Mouse (Mus musculus) liver, postnatal 0 days (tissue): ENCODE measurements around the gene Ier2. TPM values are rescaled to one million over a fixed set of nuclear protein-coding genes. Genes with fewer than 3 reads are reported as not detected.
A peak's percentile ranks its signal among the peaks of the same experiment; 100 is the strongest.

Experiments
- ATAC-seq: fragments of 200-750 bp; cut with Nextera tagmentation; 2 replicates; pipeline ENCODE4 v1.8.0; 2017; ENCODE audit warnings: mild to moderate bottlenecking, moderate library complexity
- DNase-seq: peaks from one replicate; pipeline ENCODE4 v3.0.0-alpha.2; 2016
- H3K27ac ChIP-seq: fragments of 300-500 bp; sonication (generic); 2 replicates; pipeline ENCODE4 v1.5.1; 2014; ENCODE audit warnings: antibody characterized with exemption, moderate library complexity, mild to moderate bottlenecking, low read depth
- H3K27me3 ChIP-seq: fragments of 300-500 bp; sonication (generic); 2 replicates; pipeline ENCODE4 v1.6.1; 2014; ENCODE audit warnings: low read length, control low read depth, mixed read lengths; ENCODE audit not compliant: insufficient read depth
- H3K36me3 ChIP-seq: fragments of 300-500 bp; sonication (generic); replicated peaks from 2 replicates; pipeline ENCODE4 v1.6.1; 2014; ENCODE audit warnings: mild to moderate bottlenecking, control low read depth, low read length, moderate library complexity, mixed read lengths; ENCODE audit not compliant: insufficient read depth
- H3K4me1 ChIP-seq: fragments of 300-500 bp; sonication (generic); 2 replicates; pipeline ENCODE4 v1.6.1; 2014; ENCODE audit warnings: antibody characterized with exemption, mild to moderate bottlenecking, control low read depth; ENCODE audit not compliant: insufficient read depth
- H3K4me2 ChIP-seq: fragments of 300-500 bp; sonication (generic); 2 replicates; pipeline ENCODE4 v1.6.1; 2014; ENCODE audit warnings: low read depth, mild to moderate bottlenecking, low read length, moderate library complexity, mixed read lengths
- H3K4me3 ChIP-seq: fragments of 300-500 bp; sonication (generic); 2 replicates; pipeline ENCODE4 v1.5.1; 2014; ENCODE audit warnings: low read depth, low read length
- H3K9ac ChIP-seq: fragments of 300-500 bp; sonication (generic); replicated peaks from 2 replicates; pipeline ENCODE4 v1.6.1; 2014; ENCODE audit warnings: mild to moderate bottlenecking, moderate library complexity
- H3K9me3 ChIP-seq: fragments of 300-500 bp; sonication (generic); 2 replicates; pipeline ENCODE4 v1.6.1; 2016; ENCODE audit warnings: mild to moderate bottlenecking, control low read depth, low read length, mixed read lengths
- CTCF ChIP-seq: sonication (generic); IDR thresholded peaks from 2 replicates; pipeline ENCODE4 v1.5.1; 2016; ENCODE audit warnings: antibody characterized with exemption, low read depth
- EP300 ChIP-seq: IDR thresholded peaks from 2 replicates; pipeline ENCODE4 v1.6.1; 2016; ENCODE audit warnings: antibody characterized with exemption, low read depth, mild to moderate bottlenecking
- WGBS: fragments of 180-500 bp; shearing (Covaris S2); extraction: QIAGEN DNeasy Blood & Tissue Kit; methylation state at CpG from one replicate; pipeline ENCODE4 v1.1.7; 2014; ENCODE audit not compliant: insufficient replicate concordance; 5-methylcytosine and 5-hydroxymethylcytosine counted together
- polyA plus RNA-seq: library from polyadenylated mRNA; unstranded; fragments of >200 nt; fragmentation: Nextera tagmentation; extraction: Ambion mirVana; gene quantifications from 2 replicates; pipeline ENCODE4 v1.2.1, GENCODE M21; 2015

Ier2 gene
- polyA plus RNA-seq, 1 experiment from 2014 or later = 32.3 TPM

DNA sequence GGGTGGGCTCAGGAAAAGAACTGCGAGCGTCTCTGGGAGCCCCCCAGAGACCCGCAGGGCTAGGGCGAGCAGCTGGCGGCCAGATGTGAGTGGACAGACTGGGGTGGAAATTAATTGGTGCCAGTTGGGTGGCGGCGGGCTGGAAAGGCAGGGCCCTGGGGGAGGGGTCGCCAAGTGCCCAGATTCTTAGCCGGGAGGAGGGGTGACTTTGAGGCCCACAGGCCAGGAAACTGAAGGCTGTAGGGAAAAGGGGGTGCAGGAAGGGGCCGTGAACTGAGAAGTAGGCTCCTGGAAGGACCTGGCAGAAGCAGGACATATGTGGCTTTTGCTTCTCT, 6.5 kb downstream of the Ier2 start:
- Histone ChIP-seq H3K36me3 (no peaks in the 10 kb centered on the region), H3K9me3 (no peaks in the 10 kb centered on the region), H3K27me3 (no peaks in the 10 kb centered on the region), H3K4me1 (peaks cover 53% of the 10 kb centered on the region), H3K27ac (peak overlapping the region; percentile 67), H3K4me2 (peak overlapping the region; percentile 75), H3K4me3 (peak overlapping the region; percentile 40), H3K9ac (peak overlapping the region; percentile 71)
- TF ChIP-seq CTCF (no peak), EP300 (no peak)
- DNase-seq (no peak), ATAC-seq (no peak)
- 9% methylated on average over 10 of the region's 10 CpGs for WGBS

DNA sequence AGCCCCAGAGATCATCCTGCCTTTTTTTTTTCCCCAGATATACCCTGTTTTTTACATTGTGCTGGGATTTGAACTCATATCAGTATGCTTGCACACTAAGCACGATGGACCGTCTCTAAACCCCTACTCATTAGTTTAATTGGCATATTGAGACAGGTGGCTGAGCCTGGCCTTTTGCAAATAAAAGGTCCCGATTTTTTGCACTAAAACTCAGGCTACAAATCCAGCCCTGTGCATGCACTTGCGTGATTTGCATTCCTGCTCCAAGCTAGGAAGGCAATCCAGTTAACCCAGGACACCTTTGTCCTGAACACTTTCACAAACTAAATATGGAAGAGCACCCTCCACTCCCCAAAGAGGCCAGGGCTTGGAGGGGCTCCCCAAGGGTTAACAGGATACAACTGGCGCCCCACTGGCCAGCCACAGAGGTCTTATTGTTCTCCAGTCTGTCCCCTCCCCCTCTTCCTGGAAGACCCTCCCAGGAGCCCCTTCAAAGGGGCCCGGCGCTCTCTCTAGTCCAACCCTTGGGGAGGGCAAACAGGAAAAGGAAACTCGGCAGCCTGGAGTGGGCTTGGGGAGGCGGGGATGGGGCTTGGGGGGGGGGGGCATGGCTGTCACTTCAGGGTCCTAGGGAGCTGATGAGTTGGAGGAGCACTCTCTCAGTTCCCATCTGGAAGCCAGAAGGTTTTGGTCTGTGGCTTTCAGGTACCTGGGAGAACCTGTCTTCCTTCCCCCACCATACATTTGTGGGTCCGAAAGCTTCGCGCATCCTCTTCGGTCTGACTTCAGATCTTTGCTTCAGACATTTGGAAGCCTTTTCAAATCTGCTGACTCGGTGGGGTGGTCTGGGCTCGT, 7.1 kb downstream of the Ier2 start:
- H3K4me2 ChIP-seq = peak overlapping the region; percentile 75
- 12% methylated on average over 15 of the region's 15 CpGs for WGBS
- H3K9ac ChIP-seq = peak overlapping the region; percentile 71
- H3K4me3 ChIP-seq = peak overlapping the region; percentile 40
- no peaks in the 10 kb centered on the region for H3K36me3 ChIP-seq
- peaks cover 53% of the 10 kb centered on the region for H3K4me1 ChIP-seq
- H3K9me3 ChIP-seq = no peaks in the 10 kb centered on the region
- no peak; the same call in 1 of the 2 replicates for ATAC-seq
- no peaks in the 10 kb centered on the region for H3K27me3 ChIP-seq
- TF ChIP-seq EP300 (no peak), CTCF (no peak)
- peak overlapping the region; percentile 67 for H3K27ac ChIP-seq
- no peak for DNase-seq

DNA sequence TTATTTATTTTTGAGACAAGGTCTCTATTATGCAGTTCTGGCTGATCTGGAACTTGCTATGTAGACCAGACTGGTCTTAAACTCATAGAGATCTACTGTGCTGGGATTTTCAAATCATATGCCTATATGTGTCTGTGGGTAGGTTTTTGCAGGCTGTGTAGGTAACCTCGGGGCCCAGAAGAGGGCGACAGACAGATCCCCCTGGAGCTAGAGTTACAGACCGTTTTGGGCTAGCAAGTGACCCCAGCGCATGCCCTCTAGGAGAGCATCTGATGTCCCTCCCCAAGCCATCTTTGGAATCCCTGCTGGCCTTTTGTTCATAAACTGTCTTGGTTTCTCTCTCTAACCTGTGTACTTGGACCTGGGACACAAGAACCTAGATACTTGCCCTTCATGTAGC, 8.1 kb downstream of the Ier2 start:
- Histone ChIP-seq H3K9me3 (no peaks in the 10 kb centered on the region), H3K4me1 (peaks cover 49% of the 10 kb centered on the region), H3K27ac (0 out of 2 replicates have a peak overlapping the region, but pooled peaks have one; percentile 46), H3K36me3 (no peaks in the 10 kb centered on the region), H3K4me3 (no peak overlapping the region), H3K27me3 (no peaks in the 10 kb centered on the region), H3K4me2 (no peak overlapping the region), H3K9ac (no peak overlapping the region)
- WGBS = 49% methylated on average over 4 of the region's 4 CpGs
- ATAC-seq (no peak), DNase-seq (no peak)
- TF ChIP-seq CTCF = peak; percentile 55
- TF ChIP-seq EP300 = no peak

DNA sequence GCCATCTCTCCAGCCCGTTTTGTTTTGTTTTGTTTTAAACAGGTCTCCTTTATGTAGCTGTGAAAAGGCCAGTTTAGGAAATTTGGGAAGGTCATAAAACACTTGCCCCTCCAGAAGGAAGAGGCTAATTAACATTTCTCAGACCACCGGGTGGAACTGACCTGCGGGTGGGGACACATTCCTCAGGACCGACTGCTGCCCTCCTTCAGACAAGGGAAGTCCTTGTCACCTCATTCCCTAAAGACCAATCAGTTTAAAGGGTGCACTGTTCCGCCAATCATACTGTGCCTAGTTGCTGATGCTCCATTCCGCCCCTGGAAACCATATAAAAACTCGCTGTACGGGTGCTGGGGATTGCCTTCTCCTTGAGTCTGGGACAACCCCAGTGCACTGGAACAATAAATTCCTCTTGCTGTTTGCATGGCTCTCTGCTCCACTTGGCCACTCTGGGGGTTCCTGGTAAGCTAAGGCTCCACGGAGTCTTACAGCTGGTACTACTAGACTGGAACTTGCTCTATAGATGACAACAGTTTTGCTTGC, 9.5 kb downstream of the Ier2 start:
- ATAC-seq (no peak), DNase-seq (peak; percentile 9)
- no peaks in the 10 kb centered on the region for H3K9me3 ChIP-seq
- no peak overlapping the region; the same call in 1 of the 2 replicates for H3K27ac ChIP-seq
- no peaks in the 10 kb centered on the region for H3K36me3 ChIP-seq
- 71% methylated on average over 9 of the region's 9 CpGs for WGBS
- peaks cover 37% of the 10 kb centered on the region for H3K4me1 ChIP-seq
- TF ChIP-seq CTCF (no peak), EP300 (no peak)
- H3K27me3 ChIP-seq = no peaks in the 10 kb centered on the region
- no peak overlapping the region for H3K4me3 ChIP-seq
- no peak overlapping the region for H3K4me2 ChIP-seq
- H3K9ac ChIP-seq = no peak overlapping the region

DNA sequence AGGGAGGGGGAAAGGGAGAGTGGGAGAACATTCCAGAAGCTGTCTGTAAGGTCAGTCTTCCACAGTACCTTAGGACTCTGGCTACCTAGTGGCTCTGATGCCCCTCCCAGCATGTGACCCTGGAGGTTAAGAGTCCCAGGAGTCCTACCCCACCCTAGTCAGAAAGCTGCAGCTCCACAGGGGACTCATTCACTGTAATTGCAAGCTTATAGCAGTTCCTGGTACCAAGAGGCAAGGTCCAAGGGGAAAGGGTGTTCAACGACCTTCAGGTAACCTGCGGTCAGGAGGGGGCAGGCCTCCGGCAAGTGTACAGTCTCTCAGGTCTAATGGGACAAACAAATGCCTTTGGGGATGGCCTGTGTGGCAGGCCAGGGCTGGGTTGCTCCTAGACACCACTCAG, 12.4 kb downstream of the Ier2 start:
- TF ChIP-seq EP300 (no peak), CTCF (no peak)
- no peaks in the 10 kb centered on the region for H3K36me3 ChIP-seq
- no peaks in the 10 kb centered on the region for H3K27me3 ChIP-seq
- H3K4me3 ChIP-seq = no peak overlapping the region
- no peak overlapping the region for H3K4me2 ChIP-seq
- H3K4me1 ChIP-seq = peaks cover 14% of the 10 kb centered on the region
- ATAC-seq (peak; percentile 74), DNase-seq (peak; percentile 37)
- peak overlapping the region; percentile 45 for H3K27ac ChIP-seq
- 71% methylated on average over 3 of the region's 3 CpGs for WGBS
- H3K9me3 ChIP-seq = no peaks in the 10 kb centered on the region
- H3K9ac ChIP-seq = 0 out of 2 replicates have a peak overlapping the region, but pooled peaks have one; percentile 1

DNA sequence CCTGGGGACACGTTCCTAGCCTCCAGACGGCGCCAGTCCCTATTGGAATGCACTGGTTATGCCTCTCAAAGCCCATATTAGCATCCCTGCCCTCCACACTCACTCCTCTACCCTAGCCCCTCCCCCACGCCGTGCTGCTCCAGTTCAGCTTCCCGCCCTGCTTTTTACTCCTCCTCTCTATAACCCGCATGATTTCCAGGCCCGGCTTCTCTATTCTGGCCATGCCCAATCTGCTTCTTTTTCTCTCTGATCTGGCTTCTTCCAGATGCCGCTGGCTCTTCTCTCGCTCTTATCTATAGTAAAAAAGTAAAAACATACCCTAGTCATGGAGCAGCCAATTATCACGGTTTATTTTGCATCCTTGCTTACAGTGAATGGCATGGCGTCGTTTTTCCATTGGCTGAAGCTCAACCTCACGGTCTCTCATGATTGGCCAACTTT, 15.2 kb downstream of the Ier2 start:
- DNase-seq = peak; percentile 65
- Histone ChIP-seq H3K9ac (peak overlapping the region; percentile 30), H3K4me1 (peaks cover 14% of the 10 kb centered on the region), H3K27me3 (no peaks in the 10 kb centered on the region), H3K27ac (peak overlapping the region; percentile 34), H3K9me3 (no peaks in the 10 kb centered on the region), H3K4me2 (peak overlapping the region; percentile 56), H3K36me3 (no peaks in the 10 kb centered on the region), H3K4me3 (no peak overlapping the region)
- TF ChIP-seq CTCF (peak; percentile 20; the same call in 1 of the 2 replicates), EP300 (no peak)
- peak; percentile 18 for ATAC-seq
- WGBS = 8% methylated on average over 14 of the region's 14 CpGs
